Mouse (Mus musculus) midbrain, embryonic 16.5 days (tissue): ENCODE data around the gene Grin2b. TPM values are rescaled to one million over a fixed set of nuclear protein-coding genes. Genes with fewer than 3 reads are reported as not detected.

Experiments used
- ATAC-seq: fragments of 200-750 bp; cut with Nextera tagmentation; 2 replicates; pipeline ENCODE4 v1.8.0; 2017; ENCODE audit warnings: moderate TSS enrichment
- H3K27ac ChIP-seq: fragments of 300-500 bp; sonication (generic); 2 replicates; pipeline ENCODE4 v1.5.1; 2014; ENCODE audit warnings: mild to moderate bottlenecking, low read length, mixed read lengths
- H3K27me3 ChIP-seq: fragments of 300-500 bp; sonication (generic); 2 replicates; pipeline ENCODE4 v1.6.1; 2014; ENCODE audit warnings: low read depth, low read length, mixed read lengths; ENCODE audit not compliant: control insufficient read depth, insufficient read depth
- H3K36me3 ChIP-seq: fragments of 300-500 bp; sonication (generic); 2 replicates; pipeline ENCODE4 v1.6.1; 2014; ENCODE audit warnings: mild to moderate bottlenecking, low read length, moderate library complexity, mixed read lengths; ENCODE audit not compliant: control insufficient read depth, insufficient read depth
- H3K4me1 ChIP-seq: fragments of 300-500 bp; sonication (generic); 2 replicates; pipeline ENCODE4 v1.6.1; 2014; ENCODE audit warnings: mild to moderate bottlenecking, low read length, mixed read lengths; ENCODE audit not compliant: control insufficient read depth, insufficient read depth
- H3K4me2 ChIP-seq: fragments of 300-500 bp; sonication (generic); 2 replicates; pipeline ENCODE4 v1.6.1; 2014; ENCODE audit warnings: mild to moderate bottlenecking, low read length, mixed read lengths
- H3K4me3 ChIP-seq: fragments of 300-500 bp; sonication (generic); 2 replicates; pipeline ENCODE4 v1.5.1; 2014; ENCODE audit warnings: low read depth, mild to moderate bottlenecking, low read length, moderate library complexity, mixed read lengths
- H3K9ac ChIP-seq: fragments of 300-500 bp; sonication (generic); 2 replicates; pipeline ENCODE4 v1.6.1; 2014; ENCODE audit warnings: low read depth, low read length, mixed read lengths
- H3K9me3 ChIP-seq: fragments of 300-500 bp; sonication (generic); replicated peaks from 2 replicates; pipeline ENCODE4 v1.6.1; 2014; ENCODE audit warnings: mild to moderate bottlenecking, low read length, mixed read lengths; ENCODE audit not compliant: control insufficient read depth, poor library complexity, severe bottlenecking
- WGBS: fragments of 180-500 bp; shearing (Covaris S2); extraction: QIAGEN DNeasy Blood & Tissue Kit; methylation state at CpG from one replicate; pipeline ENCODE4 v1.1.7; 2014; 5-methylcytosine and 5-hydroxymethylcytosine counted together
- polyA plus RNA-seq: library from polyadenylated mRNA; unstranded; fragments of >200 nt; fragmentation: Nextera tagmentation; extraction: Ambion mirVana; gene quantifications from 2 replicates; pipeline ENCODE4 v1.2.1, GENCODE M21; 2015

The Grin2b gene
- polyA plus RNA-seq, 1 experiment from 2014 or later, result 75.6 TPM

GRCm38 (mm10) chr6:135882611-135883010 lies 290.7 kb downstream of the Grin2b start:
- Histone ChIP-seq H3K9me3 (no peaks in the 10 kb centered on the region), H3K9ac (no peak overlapping the region), H3K4me3 (no peak overlapping the region), H3K4me2 (no peak overlapping the region), H3K4me1 (peaks cover 3% of the 10 kb centered on the region), H3K27me3 (no peaks in the 10 kb centered on the region), H3K27ac (no peak overlapping the region), H3K36me3 (no peaks in the 10 kb centered on the region)
- WGBS, result 59% methylated on average over 5 of the region's 5 CpGs
- no peak for ATAC-seq

GRCm38 (mm10) chr6:135876163-135876726 lies 297.1 kb downstream of the Grin2b start:
- WGBS, result 60% methylated on average over 8 of the region's 8 CpGs
- Histone ChIP-seq H3K4me3 (no peak overlapping the region), H3K9me3 (no peaks in the 10 kb centered on the region), H3K9ac (no peak overlapping the region), H3K27me3 (no peaks in the 10 kb centered on the region), H3K36me3 (no peaks in the 10 kb centered on the region), H3K27ac (no peak overlapping the region), H3K4me1 (no peaks in the 10 kb centered on the region), H3K4me2 (no peak overlapping the region)
- ATAC-seq, result no peak

GRCm38 (mm10) chr6:135874626-135875025 lies 298.7 kb downstream of the Grin2b start:
- no peaks in the 10 kb centered on the region for H3K36me3 ChIP-seq
- ATAC-seq, result no peak
- H3K9ac ChIP-seq, result no peak overlapping the region

GRCm38 (mm10) chr6:135865832-135866231 lies 307.5 kb downstream of the Grin2b start:
- no peaks in the 10 kb centered on the region for H3K4me1 ChIP-seq
- H3K4me3 ChIP-seq, result no peak overlapping the region
- 71% methylated on average over 7 of the region's 7 CpGs for WGBS
- ATAC-seq, result no peak
- H3K36me3 ChIP-seq, result no peaks in the 10 kb centered on the region
- H3K27ac ChIP-seq, result no peak overlapping the region
- no peaks in the 10 kb centered on the region for H3K9me3 ChIP-seq
- no peak overlapping the region for H3K9ac ChIP-seq
- H3K27me3 ChIP-seq, result no peaks in the 10 kb centered on the region
- H3K4me2 ChIP-seq, result no peak overlapping the region

More at GRCm38 (mm10) chr6:135874626-135875025, 298.7 kb downstream of the Grin2b start:
- H3K4me1 ChIP-seq, result no peaks in the 10 kb centered on the region
- H3K4me3 ChIP-seq, result no peak overlapping the region
- no peaks in the 10 kb centered on the region for H3K9me3 ChIP-seq
- H3K27ac ChIP-seq, result no peak overlapping the region
- H3K27me3 ChIP-seq, result no peaks in the 10 kb centered on the region
- no peak overlapping the region for H3K4me2 ChIP-seq

- H3K9ac ChIP-seq, result no peak overlapping the region
- no peaks in the 10 kb centered on the region for H3K27me3 ChIP-seq
- no peak overlapping the region for H3K27ac ChIP-seq
- peaks cover 11% of the 10 kb centered on the region for H3K4me1 ChIP-seq
- H3K9me3 ChIP-seq, result no peaks in the 10 kb centered on the region
- no peak for ATAC-seq
- 59% methylated on average over 5 of the region's 5 CpGs for WGBS
- H3K36me3 ChIP-seq, result no peaks in the 10 kb centered on the region
- H3K4me2 ChIP-seq, result no peak overlapping the region
- no peak overlapping the region for H3K4me3 ChIP-seq
Measured at GRCm38 (mm10) chr6:135863965-135864364, 309.3 kb downstream of the Grin2b start.

- Histone ChIP-seq H3K9ac (no peak overlapping the region), H3K4me2 (peak overlapping the region; percentile 23; the same call in 1 of the 2 replicates), H3K9me3 (no peaks in the 10 kb centered on the region), H3K27ac (peak overlapping the region; percentile 72), H3K36me3 (no peaks in the 10 kb centered on the region), H3K27me3 (no peaks in the 10 kb centered on the region), H3K4me3 (no peak overlapping the region), H3K4me1 (peaks cover 30% of the 10 kb centered on the region)
- peak; percentile 84 for ATAC-seq
- WGBS, result 30% methylated on average over 8 of the region's 8 CpGs
Measured at GRCm38 (mm10) chr6:135859502-135859901, 313.8 kb downstream of the Grin2b start.

- 16% methylated on average over 8 of the region's 8 CpGs for WGBS
- H3K4me2 ChIP-seq, result peak overlapping the region; percentile 35
Measured at GRCm38 (mm10) chr6:135854173-135854591, 319.1 kb downstream of the Grin2b start.

GRCm38 (mm10) chr6:135843755-135844154 lies 329.6 kb downstream of the Grin2b start:
- H3K9me3 ChIP-seq, result no peaks in the 10 kb centered on the region
- no peak for ATAC-seq
- no peak overlapping the region for H3K4me2 ChIP-seq
- H3K27me3 ChIP-seq, result no peaks in the 10 kb centered on the region
- no peaks in the 10 kb centered on the region for H3K4me1 ChIP-seq
- H3K9ac ChIP-seq, result no peak overlapping the region
- no peaks in the 10 kb centered on the region for H3K36me3 ChIP-seq
- H3K27ac ChIP-seq, result no peak overlapping the region
- no peak overlapping the region for H3K4me3 ChIP-seq
- WGBS, result 82% methylated on average over 3 of the region's 3 CpGs

More at GRCm38 (mm10) chr6:135854173-135854591, 319.1 kb downstream of the Grin2b start:
- peak; percentile 76 for ATAC-seq
- Histone ChIP-seq H3K4me3 (no peak overlapping the region), H3K27ac (peak overlapping the region; percentile 57), H3K27me3 (no peaks in the 10 kb centered on the region), H3K9me3 (no peaks in the 10 kb centered on the region), H3K4me1 (peaks cover 27% of the 10 kb centered on the region), H3K9ac (no peak overlapping the region), H3K36me3 (no peaks in the 10 kb centered on the region)

GRCm38 (mm10) chr6:135836353-135836752 lies 337.0 kb downstream of the Grin2b start:
- no peaks in the 10 kb centered on the region for H3K9me3 ChIP-seq
- H3K4me2 ChIP-seq, result no peak overlapping the region
- no peak overlapping the region for H3K27ac ChIP-seq
- no peak overlapping the region for H3K4me3 ChIP-seq
- H3K4me1 ChIP-seq, result peaks cover 2% of the 10 kb centered on the region; the same call in 1 of the 2 replicates
- no peak for ATAC-seq
- H3K9ac ChIP-seq, result no peak overlapping the region
- no peaks in the 10 kb centered on the region for H3K36me3 ChIP-seq
- H3K27me3 ChIP-seq, result no peaks in the 10 kb centered on the region
- WGBS, result 87% methylated on average over 4 of the region's 4 CpGs
